Mouse (Mus musculus): ENCODE results near the gene Mfsd11. TPM values are rescaled to one million over a fixed set of nuclear protein-coding genes. Genes with fewer than 3 reads are reported as not detected.

Gene Mfsd11
- total and polyA plus RNA-seq, 3 experiments: 25.4 to 25.7 TPM; not detected in 1

GRCm38 (mm10) chr11:116913573-116913972, 61.3 kb downstream of the Mfsd11 start:
- H3K27ac ChIP-seq (ENCODE audit: control insufficient read depth, low read depth, low read length): no peak overlapping the region
- DNase-seq (ENCODE audit: low read depth, low spot score): no peak
- no peak overlapping the region for H3K4me3 ChIP-seq (ENCODE audit: control insufficient read depth in 1 of 2, insufficient read depth in 1 of 2, low read depth in 2 of 2, low read length in 2 of 2)
- H3K4me1 ChIP-seq (ENCODE audit: control insufficient read depth in 1 of 2, insufficient read depth in 2 of 2, low read length in 2 of 2): no peaks in the 10 kb centered on the region
- no peaks in the 10 kb centered on the region for H3K36me3 ChIP-seq (ENCODE audit: control insufficient read depth in 1 of 2, insufficient read depth in 2 of 2, low read length in 2 of 2)
- TF ChIP-seq TAL1 (IDR thresholded peaks at IDR 0.05; ENCODE audit: low read length): no peak
- TF ChIP-seq CHD2 (IDR thresholded peaks at IDR 0.05; ENCODE audit: low read length): no peak
- no peak for TF ChIP-seq TBP (IDR thresholded peaks at IDR 0.05; ENCODE audit: low read depth, low read length)
- TF ChIP-seq ZKSCAN1 (IDR thresholded peaks at IDR 0.05; ENCODE audit: low read depth, low read length): no peak
- no peak for TF ChIP-seq KAT2A (conservative IDR thresholded peaks at IDR 0.05; ENCODE audit: low read depth, low read length)
- H3K9ac ChIP-seq (ENCODE audit: control insufficient read depth, low read depth, low read length, poor library complexity, severe bottlenecking): no peak overlapping the region
- no peaks in the 10 kb centered on the region for H3K9me3 ChIP-seq (replicated peaks; ENCODE audit: insufficient read depth, low read length)
- H3K79me2 ChIP-seq (ENCODE audit: control insufficient read depth, insufficient read depth, low read length, poor library complexity): no peaks in the 10 kb centered on the region
- H3K27me3 ChIP-seq (ENCODE audit: control insufficient read depth in 1 of 2, insufficient read depth in 2 of 2, low read length in 2 of 2): peaks cover 0 to 7% of the 10 kb centered on the region in 2 experiments; a peak in 3 of 4 replicates

GRCm38 (mm10) chr11:116914267-116914885, 62.1 kb downstream of the Mfsd11 start:
- TF ChIP-seq CHD2 (IDR thresholded peaks at IDR 0.05; ENCODE audit: low read length) (no peak), JUND (IDR thresholded peaks at IDR 0.05; ENCODE audit: low read depth, low read length) (no peak), ZMIZ1 (IDR thresholded peaks at IDR 0.05; ENCODE audit: low read depth, low read length) (no peak), POLR2AphosphoS2 (IDR thresholded peaks at IDR 0.05; ENCODE audit: low read length) (no peak)
- Histone ChIP-seq H3K9me3 (replicated peaks; ENCODE audit: insufficient read depth, low read length) (no peaks in the 10 kb centered on the region), H3K27me3 (ENCODE audit: control insufficient read depth in 1 of 2, insufficient read depth in 2 of 2, low read length in 2 of 2) (peaks cover 0 to 7% of the 10 kb centered on the region in 2 experiments; a peak in 3 of 4 replicates), H3K4me1 (ENCODE audit: control insufficient read depth in 1 of 2, insufficient read depth in 2 of 2, low read length in 2 of 2) (no peaks in the 10 kb centered on the region), H3K36me3 (ENCODE audit: control insufficient read depth in 1 of 2, insufficient read depth in 2 of 2, low read length in 2 of 2) (no peaks in the 10 kb centered on the region), H3K79me2 (ENCODE audit: control insufficient read depth, insufficient read depth, low read length, poor library complexity) (no peaks in the 10 kb centered on the region), H3K4me3 (ENCODE audit: control insufficient read depth in 1 of 2, insufficient read depth in 1 of 2, low read depth in 2 of 2, low read length in 2 of 2) (no peak overlapping the region), H3K27ac (ENCODE audit: control insufficient read depth, low read depth, low read length) (no peak overlapping the region), H3K9ac (ENCODE audit: control insufficient read depth, low read depth, low read length, poor library complexity, severe bottlenecking) (no peak overlapping the region)
- no peak for DNase-seq (ENCODE audit: low read depth, low spot score)

GRCm38 (mm10) chr11:116915241-116915640, 63.0 kb downstream of the Mfsd11 start:
- Histone ChIP-seq H3K4me1 (ENCODE audit: control insufficient read depth in 1 of 2, insufficient read depth in 2 of 2, low read length in 2 of 2) (no peaks in the 10 kb centered on the region), H3K4me3 (ENCODE audit: control insufficient read depth in 1 of 2, insufficient read depth in 1 of 2, low read depth in 2 of 2, low read length in 2 of 2) (no peak overlapping the region), H3K79me2 (ENCODE audit: control insufficient read depth, insufficient read depth, low read length, poor library complexity) (no peaks in the 10 kb centered on the region), H3K27ac (ENCODE audit: control insufficient read depth, low read depth, low read length) (no peak overlapping the region), H3K9me3 (replicated peaks; ENCODE audit: insufficient read depth, low read length) (no peaks in the 10 kb centered on the region), H3K27me3 (ENCODE audit: control insufficient read depth in 1 of 2, insufficient read depth in 2 of 2, low read length in 2 of 2) (peaks cover 0 to 7% of the 10 kb centered on the region in 2 experiments; a peak in 3 of 4 replicates), H3K9ac (ENCODE audit: control insufficient read depth, low read depth, low read length, poor library complexity, severe bottlenecking) (no peak overlapping the region), H3K36me3 (ENCODE audit: control insufficient read depth in 1 of 2, insufficient read depth in 2 of 2, low read length in 2 of 2) (no peaks in the 10 kb centered on the region)
- TF ChIP-seq TAL1 (IDR thresholded peaks at IDR 0.05; ENCODE audit: low read length): no peak
- no peak for TF ChIP-seq RAD21 (IDR thresholded peaks at IDR 0.05; ENCODE audit: low read depth, low read length)
- TF ChIP-seq ZNF384 (IDR thresholded peaks at IDR 0.05; ENCODE audit: low read depth, low read length): no peak
- TF ChIP-seq USF1 (IDR thresholded peaks at IDR 0.05; ENCODE audit: low read depth, low read length): no peak
- TF ChIP-seq NRF1 (IDR thresholded peaks at IDR 0.05; ENCODE audit: insufficient read depth, low read depth, low read length, poor library complexity, severe bottlenecking): no peak
- TF ChIP-seq MXI1 (IDR thresholded peaks at IDR 0.05; ENCODE audit: low read depth, low read length): no peak
- no peak for TF ChIP-seq JUND (IDR thresholded peaks at IDR 0.05; ENCODE audit: low read depth, low read length)
- no peak for TF ChIP-seq E2F4 (IDR thresholded peaks at IDR 0.05; ENCODE audit: borderline replicate concordance, low read depth, low read length)
- TF ChIP-seq MAZ (IDR thresholded peaks at IDR 0.05; ENCODE audit: low read depth, low read length): no peak
- DNase-seq (ENCODE audit: low read depth, low spot score): no peak
